Mouse (Mus musculus): ENCODE measurements at regions not wholly inside any gene's neighbourhood (a gene's known extent, or its start where the extent isn't known, plus 50 kb on each side); places are given as distances from the start of the nearest gene placed in this dataset.

DNA sequence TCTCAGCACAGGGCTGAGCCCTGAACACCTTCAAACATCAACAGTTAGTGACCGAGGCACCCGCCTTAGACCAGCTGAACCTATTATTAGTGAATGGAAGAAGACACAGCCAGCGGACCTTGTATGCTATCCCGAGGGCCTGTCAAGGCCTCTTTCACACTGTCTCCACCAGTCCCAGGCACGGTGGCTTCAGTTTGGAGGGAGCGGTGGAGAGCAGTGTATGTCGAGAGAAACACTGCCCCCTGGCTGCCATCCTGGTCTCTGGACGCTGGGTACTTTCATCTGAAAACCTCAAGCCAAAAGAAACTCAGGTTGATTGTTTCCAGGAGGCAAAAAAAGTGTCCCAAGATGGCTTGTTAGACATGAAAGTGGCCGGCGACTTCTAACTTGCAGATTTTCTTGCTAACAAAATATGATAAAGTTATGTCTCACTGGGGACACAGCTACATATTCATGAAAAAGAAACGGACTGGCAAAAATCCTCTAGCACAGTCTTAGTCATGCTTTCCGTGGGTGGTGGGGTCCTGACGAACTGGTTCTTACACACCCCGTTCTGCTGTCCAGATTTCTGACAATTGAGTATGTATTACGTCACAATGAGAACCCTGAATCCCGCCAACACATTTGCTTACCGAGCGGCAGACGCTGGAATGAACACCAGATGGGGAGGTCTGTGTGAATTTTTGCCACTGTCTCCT, 57.2 kb upstream of the Igfbp7 start:
- TF ChIP-seq POLR2A (IDR thresholded peaks at IDR 0.05; ENCODE audit: borderline replicate concordance, control insufficient read depth, low read depth, low read length) (no peak), CTCF (IDR thresholded peaks at IDR 0.05; ENCODE audit: control insufficient read depth, insufficient read depth, low read length) (peak; percentile 63)

Data from bone marrow, adult 2 months (tissue).